ENCODE assay signal across 17 mouse cellular contexts in genomic region chr1:95354146-95354545, GRCm38 (mm10).
"Had no signal": no experiment of that assay in that cellular context is flagged by ENCODE, and none has a peak within 500 bp of the region (broad histone marks: within the 10 kb centered on the region; RNA-seq: fewer than 3 reads in every experiment).

No protein-coding gene starts in this region.

- H3K4me1 ChIP-seq: liver, embryonic 15.5 days; midbrain, embryonic 15.5 days; neural tube, embryonic 12.5 days had no signal

- H3K36me3 ChIP-seq: liver, embryonic 15.5 days; midbrain, embryonic 15.5 days; neural tube, embryonic 12.5 days had no signal

- H3K4me2 ChIP-seq: liver, embryonic 15.5 days; midbrain, embryonic 11.5 days; midbrain, embryonic 15.5 days; neural tube, embryonic 12.5 days had no signal

- H3K27ac ChIP-seq: liver, embryonic 15.5 days; macrophage; midbrain, embryonic 15.5 days; neural tube, embryonic 12.5 days had no signal

- H3K27me3 ChIP-seq: liver, embryonic 15.5 days; megakaryocyte, embryonic 14.5 days; midbrain, embryonic 15.5 days; neural tube, embryonic 12.5 days had no signal

- H3K9ac ChIP-seq: liver, embryonic 15.5 days; liver, postnatal 0 days; midbrain, embryonic 15.5 days; neural tube, embryonic 12.5 days had no signal

- H3K4me3 ChIP-seq: liver, embryonic 15.5 days; megakaryocyte, embryonic 14.5 days; midbrain, embryonic 15.5 days; neural tube, embryonic 12.5 days had no signal

- ATAC-seq: liver, postnatal 0 days; midbrain, embryonic 15.5 days had no signal

- H3K9me3 ChIP-seq: liver, embryonic 15.5 days; megakaryocyte, embryonic 14.5 days; midbrain, embryonic 15.5 days; neural tube, embryonic 12.5 days had no signal

- DNase-seq: liver, postnatal 0 days; lung, adult 2 months; lung, postnatal 10 days; retina, postnatal 1 day; right cerebral cortex, adult 18-20 months; right cerebral cortex, postnatal 25 days; right cerebral cortex, postnatal 4 days; spleen, adult 18-20 months; thymus, adult 18-20 months; thymus, postnatal 25 days; thymus, postnatal 4 days had no signal
